Mouse (Mus musculus): ENCODE measurements at regions not wholly inside any gene's neighbourhood (a gene's known extent, or its start where the extent isn't known, plus 50 kb on each side); places are given as distances from the start of the nearest gene placed in this dataset.
A peak's percentile ranks its signal among the peaks of the same experiment; 100 is the strongest.

DNA sequence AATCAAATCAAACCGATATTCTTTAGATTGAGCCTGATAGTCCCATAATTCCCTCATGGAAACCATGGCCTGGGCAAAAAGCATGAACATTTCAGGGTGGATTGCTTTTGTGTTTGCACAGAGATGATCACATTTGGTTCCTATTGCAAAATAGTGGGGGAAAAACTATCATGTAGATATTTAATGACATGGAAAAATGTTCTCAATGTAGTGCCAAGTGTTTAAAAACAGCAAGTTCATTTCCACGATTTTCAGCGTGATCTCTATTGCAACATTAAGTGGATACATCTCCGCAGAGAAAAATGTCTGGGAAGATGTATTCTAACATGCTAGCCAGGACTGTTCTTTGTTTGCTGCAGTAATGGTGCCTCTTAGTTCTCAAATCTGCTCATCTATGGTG, 235.0 kb upstream of the Stt3b start:
- DNase-seq: no peak
- intact Hi-C loops (cut with DNase I): no loop called here

DNA sequence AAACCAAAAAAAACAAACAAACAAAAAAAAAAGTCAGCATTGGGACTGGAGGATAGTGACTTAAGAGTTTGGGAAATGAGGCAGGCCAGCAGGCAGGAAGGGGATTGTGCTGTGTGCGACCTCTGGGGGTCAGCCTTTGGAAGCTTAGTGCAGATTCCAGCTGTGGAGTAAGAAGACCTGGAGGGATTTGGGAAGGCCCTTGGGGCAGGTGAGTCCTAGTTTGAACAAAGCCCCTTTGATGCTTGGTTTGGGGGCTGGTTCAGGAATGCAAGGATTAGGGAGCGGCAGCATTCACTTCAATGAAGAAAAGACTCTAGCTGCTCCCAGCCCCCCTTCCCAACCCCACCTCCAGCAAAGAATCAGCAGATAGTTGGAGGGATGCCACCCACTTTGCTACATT, 235.6 kb upstream of the Stt3b start:
- DNase-seq: no peak
- intact Hi-C loops (cut with DNase I): no loop called here

DNA sequence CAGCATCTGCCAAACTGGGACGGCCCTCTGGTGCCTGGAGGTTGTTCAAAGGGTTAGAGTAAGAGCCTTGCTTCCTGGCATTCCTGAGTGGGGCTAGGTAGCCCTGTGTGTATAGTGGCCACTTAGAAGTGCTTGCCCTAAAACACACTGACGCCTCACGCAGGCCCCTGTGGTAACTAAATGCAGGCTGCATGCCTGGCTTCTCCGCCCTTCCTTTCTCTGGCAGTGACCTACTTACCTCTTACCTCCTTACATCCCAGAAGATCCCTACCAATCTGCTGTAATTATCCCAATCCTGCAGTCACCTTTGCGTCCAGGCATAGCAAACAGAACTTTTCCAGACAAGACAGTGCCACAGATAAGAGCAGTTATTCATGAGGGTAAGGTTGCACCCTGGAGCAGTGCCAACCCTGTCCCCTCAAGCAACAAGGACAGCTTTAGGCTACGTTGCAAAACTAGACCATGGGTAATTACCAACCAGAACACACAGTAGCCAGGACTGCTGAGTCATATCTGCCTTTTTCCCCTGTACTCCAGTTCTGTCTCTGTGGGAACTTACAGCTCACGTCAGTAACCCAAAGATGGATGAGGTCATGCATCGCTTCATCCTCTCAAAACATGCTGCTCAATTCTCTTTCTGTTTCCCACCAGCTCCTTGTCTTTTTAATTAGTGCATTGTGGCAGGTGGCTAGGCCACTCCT, 237.6 kb upstream of the Stt3b start:
- DNase-seq: no peak
- intact Hi-C loops (cut with DNase I): no loop called here

DNA sequence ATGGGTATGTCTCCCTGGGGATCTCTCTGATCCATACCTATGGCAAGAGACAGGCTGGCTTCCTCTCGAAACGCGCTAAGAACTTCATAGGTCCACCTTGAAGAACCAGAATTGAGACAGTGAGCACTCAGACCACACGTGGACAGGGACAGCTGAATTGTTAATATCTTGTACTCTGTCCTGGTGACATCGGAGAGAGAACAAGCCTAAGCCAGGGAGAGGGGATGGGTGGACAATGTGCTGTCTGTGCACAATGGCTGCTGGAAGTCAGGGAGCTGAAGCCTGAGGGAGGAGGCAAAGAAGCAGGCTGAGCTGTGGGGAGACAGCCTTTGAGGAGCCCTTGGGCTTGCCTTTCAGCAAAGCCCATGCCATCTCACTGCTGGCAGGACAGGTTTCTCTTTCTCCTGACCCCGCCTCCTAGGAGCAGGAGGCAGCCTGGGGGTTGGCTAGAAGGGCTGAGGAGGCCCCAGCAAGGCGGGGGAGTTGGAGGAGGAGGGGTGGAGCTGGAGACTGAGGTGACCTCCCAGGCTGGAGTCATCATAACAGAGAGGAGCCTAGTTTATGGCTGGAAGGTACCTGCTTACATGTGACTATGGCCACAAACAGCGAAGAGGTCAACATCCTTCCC, 238.6 kb upstream of the Stt3b start:
- DNase-seq: no peak
- intact Hi-C loops (cut with DNase I): no loop called here

DNA sequence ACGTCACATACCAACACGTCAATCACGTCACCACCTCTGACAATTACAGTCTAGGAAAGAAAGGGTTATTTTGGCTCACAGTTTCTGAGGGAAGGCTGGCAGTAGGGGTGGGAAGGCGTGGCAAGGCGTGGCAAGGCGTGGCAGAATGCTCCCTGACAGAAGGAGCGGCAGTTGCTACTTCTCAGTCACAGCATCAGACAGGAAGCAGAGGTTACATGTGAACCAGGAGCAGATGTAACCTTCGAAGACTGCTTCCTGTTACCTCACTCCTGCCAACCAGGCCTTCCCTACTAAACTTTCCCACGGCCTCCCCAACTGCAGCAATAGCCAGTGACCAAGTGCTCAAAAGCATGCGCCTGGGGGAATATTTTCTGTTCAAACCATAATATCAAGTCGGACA, 240.9 kb upstream of the Stt3b start:
- intact Hi-C loops (cut with DNase I): no loop called here
- no peak for DNase-seq

DNA sequence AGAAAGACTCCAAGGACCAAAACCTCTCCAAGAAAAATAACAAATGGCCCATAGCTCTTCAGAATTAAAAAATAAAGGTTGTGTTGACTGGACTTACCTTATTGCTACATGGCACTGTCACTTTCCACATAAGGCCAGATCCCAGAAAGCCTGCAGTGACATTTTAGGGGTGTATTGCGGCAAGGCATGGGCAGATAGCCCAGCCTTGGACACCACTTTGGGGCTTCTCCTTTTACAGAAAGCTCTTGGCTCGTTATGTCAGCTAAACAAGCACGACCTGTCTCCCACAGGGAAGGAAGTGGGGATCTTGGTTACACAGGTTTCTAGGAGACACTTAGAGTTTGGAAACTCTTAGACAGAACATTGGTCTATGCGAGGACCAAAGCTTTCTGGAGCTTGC, 241.3 kb upstream of the Stt3b start:
- intact Hi-C loops (cut with DNase I): no loop called here

DNA sequence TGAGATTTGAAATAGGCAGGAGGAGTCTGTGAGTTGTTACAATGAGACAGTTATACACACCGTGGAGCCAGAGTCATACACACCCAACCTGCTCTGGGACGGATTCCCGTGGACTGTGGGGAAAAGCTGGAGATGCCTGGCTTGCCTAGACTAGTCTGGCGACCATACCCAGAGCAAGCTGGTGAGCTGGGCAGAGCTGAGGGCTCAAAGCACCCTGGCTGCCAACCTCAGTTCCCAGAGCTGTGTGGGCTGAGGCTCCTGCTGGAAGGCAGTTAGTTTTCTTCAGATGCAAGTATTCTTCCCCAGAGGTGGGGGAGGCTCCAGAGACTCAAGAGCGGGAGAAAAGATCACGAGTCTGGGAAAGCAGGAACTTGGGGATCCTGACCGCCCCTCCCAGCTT, 247.9 kb upstream of the Stt3b start:
- DNase-seq: no peak
- intact Hi-C loops (cut with DNase I): no loop called here

More for the DNA sequence above, 241.3 kb upstream of the Stt3b start:
- no peak for DNase-seq

DNA sequence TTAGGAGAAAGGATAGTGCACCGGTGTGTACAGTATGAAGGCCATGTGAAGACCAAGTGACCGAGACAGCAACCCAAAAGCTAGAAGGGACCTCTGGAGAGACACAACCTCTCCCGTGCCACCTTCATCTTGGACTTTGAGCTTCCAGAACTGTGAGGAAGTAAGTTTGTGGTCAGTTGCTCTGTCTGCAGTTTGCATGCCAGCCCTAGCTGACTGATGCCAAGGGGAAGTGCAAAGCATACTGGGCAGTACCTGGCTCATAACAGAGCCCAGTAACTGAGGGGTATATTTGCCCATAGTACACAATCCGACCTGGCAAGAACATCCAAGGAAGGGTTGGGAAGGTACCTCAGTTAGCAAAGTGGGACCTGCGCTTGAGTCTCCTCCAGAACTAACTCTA, 249.3 kb upstream of the Stt3b start:
- no peak for DNase-seq
- intact Hi-C loops (cut with DNase I): no loop called here

DNA sequence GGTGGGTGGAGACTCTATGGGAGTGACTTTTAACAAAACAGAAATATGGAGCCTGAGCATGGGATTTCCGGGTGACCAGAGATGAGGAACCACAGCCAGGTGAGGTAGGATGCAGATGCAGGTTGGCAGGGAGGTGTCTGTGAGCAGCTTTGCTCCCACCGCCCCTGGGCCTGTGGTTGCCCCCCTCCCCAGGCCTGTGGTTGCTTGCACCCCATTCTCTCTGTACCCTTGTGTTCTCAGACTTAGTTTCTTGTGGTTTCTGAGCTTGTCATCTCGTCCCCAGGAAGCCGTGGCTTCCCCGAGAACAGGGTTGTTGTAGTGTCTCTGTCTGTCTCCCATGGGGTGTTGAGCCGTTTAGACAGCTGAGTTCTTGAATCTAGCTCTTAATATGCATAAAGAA, 251.0 kb upstream of the Stt3b start:
- no peak for DNase-seq
- intact Hi-C loops (cut with DNase I): no loop called here

DNA sequence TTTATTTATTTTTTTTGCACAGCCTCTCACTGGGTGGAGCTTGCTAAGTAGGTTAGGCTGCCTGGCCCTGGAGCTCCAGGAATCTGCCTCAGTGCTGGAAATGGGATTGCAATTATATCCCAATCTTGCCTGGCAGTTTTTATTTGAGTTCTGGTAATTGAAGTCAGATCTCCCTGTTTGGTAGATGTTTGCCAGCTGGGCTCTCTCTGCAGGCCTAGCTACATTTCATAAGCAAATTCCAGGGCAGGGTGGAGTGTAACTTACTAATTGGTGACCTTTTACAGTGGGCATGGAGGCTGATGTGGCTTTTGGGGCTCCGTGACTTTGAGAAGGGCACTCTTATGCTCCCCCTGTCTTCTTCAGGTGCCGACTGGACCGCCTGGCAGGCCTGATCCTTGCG, 252.6 kb upstream of the Stt3b start:
- DNase-seq: no peak
- intact Hi-C loops (cut with DNase I): no loop called here

DNA sequence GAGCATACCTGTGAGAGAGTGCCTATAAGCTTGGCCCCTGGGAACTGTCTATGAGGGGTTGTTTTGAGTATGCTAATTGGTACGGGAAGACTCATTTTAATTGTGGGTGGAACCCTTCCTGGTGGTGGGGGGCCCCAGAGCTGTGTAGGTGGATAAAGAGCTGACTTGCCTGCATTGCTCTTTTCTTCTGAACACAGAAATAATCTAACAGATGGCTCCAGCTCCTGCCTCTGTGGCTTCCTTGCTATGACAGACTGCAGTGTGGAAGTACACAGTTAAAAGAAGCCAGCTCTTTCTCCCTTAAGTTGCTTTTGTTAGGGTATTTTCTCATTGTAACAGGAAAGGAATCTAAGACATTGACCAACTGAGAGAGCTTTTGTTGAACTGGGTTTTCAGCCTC, 254.1 kb upstream of the Stt3b start:
- intact Hi-C loops (cut with DNase I): no loop called here

DNA sequence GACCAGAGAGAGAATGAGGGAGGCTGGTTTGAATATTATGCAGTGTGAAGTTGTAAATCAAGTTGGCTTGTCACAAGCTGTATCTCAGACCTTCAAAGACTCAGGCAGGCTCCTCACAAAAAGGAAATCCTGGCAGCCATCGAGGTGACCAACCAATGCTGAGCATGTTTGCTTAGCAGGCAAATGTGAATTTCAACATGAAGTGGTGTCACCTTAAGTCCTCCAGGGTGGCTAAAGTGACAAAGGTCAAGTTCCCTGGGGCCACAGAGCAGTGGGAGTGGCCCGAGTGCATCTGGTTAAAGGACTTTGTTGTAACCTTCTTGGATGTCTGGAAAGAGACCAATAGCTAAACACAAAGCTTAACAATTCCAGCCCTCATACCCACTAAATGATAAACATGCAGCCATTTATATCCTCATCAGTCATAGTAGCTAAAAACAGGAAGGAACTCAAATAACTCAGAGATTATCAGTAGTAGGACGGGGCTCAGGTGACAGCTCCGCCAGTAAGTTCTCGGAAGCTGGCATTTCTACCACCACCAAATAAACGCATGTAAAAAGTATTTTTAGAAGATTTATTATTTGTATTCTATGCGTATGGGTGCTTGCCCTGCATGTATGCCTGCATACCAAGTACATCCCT, 258.6 kb upstream of the Stt3b start:
- DNase-seq: no peak
- intact Hi-C loops (cut with DNase I): no loop called here

More for the DNA sequence above, 254.1 kb upstream of the Stt3b start:
- no peak for DNase-seq

DNA sequence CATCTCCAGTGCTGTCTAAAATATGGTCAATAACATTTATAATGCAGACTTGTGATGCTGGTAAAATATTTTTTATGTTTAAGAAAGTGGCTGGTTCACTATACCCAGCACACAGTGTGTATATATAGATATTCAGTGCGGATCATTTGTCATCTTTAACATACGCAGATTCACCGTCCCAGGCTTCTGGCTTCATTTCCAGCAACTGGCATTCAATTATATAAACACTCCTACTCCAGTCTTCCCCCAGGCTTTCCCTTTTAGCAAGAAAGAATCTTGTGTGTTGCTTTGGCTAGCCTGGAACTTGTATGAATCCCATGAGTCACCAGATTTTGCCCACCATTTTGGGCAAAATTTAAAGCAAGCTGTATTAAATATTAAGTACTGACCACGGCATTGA, 260.8 kb upstream of the Stt3b start:
- intact Hi-C loops (cut with DNase I): no loop called here
- no peak for DNase-seq

DNA sequence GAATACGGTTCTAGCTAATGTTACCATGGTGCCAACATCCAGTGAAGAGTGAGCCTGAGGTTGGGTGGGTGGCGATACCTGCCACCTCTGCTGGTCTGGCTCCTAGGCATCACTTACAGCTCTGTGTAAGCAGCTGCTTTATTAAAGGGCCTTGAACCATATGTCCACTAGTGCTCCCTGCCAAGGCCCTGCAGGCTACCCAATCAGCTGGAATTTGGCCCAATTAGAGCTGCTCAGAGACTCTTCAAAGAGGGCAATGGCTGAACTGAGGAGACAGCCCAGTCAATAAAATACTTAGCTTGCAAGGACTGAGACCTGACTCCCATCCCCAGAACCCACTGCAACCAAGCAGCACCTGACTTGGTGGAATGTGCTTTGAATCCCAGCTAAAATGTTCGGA, 270.9 kb upstream of the Stt3b start:
- intact Hi-C loops (cut with DNase I): no loop called here

DNA sequence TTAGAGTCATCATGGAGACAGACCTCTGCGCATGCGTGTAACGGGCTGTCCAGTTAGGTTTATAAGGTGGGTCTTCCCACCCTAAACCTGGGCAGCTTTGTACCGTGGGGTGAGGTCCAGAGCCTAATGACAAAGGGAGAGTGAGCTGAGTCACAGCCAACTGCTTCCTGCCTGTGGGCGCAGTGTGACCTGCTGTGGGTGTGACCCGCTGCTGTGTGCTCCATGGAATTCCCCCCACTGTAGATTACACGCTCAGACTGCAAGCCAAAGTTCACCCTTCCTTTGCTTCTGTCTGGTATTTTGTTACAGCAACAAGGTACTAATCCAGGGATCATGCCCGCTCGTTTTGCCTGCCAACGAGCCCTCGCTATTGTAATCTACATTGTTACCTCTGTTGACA, 273.3 kb upstream of the Stt3b start:
- intact Hi-C loops (cut with DNase I): no loop called here

More for the DNA sequence above, 270.9 kb upstream of the Stt3b start:
- peak; percentile 71 for DNase-seq

DNA sequence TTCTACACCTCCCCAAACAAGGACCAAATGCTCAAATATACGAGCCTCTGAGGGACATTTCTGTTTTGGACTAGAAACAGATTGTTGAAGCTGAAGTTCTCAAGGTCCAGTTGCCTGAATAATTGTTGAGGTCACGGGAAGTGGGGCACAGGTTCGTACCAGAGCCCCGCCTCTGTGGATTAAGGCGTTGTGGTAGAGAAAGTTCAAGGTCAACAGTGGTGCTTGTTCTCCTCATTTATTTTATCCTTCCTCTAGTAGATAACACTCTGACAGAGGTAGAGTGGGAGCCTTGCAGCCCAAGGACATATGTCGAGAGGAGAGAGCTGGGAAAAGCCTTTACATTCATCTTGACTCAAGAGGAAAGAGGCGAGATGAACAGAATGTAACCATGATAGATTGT, 274.7 kb upstream of the Stt3b start:
- intact Hi-C loops (cut with DNase I): no loop called here
- DNase-seq: no peak

More for the DNA sequence above, 273.3 kb upstream of the Stt3b start:
- no peak for DNase-seq

DNA sequence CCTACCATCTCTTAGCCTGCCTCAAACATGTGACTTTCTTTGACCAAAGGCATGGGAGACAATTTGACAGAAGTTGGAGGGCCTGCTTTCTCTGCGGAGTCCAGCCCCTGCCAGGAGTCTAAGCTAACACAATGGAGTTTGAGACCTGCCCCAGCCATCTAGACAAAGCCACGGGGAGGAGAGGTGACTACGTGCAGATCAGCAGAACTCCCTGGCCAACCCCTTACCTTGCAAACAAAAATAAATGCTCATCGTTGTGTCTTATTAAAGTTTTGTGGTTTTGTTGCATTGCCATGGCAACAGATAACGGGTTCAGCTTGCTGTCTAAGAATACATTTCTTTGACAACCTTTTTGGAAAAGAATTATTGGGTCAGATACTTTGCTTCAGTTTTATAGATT, 282.2 kb upstream of the Stt3b start:
- no peak for DNase-seq
- intact Hi-C loops (cut with DNase I): no loop called here

DNA sequence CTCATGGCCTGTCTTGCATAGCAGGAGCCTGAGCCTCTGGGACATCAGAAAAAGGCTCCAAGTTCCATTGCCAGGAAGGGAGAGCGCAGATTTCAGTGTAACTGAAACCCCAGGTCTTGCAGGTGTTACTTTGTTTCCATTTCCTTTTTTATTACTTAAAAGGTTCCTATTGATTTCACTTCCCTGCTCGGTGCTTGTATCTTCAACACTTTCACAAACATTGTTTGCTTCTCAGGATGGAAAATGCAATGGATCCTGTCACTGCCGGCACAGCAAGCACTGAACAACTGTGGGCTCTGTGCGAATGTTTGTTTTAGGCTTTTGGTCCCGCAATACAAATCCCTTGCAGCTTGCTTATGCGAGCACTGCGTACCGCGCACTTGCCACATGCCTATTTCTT, 290.0 kb upstream of the Stt3b start:
- intact Hi-C loops (cut with DNase I): no loop called here
- DNase-seq: no peak

DNA sequence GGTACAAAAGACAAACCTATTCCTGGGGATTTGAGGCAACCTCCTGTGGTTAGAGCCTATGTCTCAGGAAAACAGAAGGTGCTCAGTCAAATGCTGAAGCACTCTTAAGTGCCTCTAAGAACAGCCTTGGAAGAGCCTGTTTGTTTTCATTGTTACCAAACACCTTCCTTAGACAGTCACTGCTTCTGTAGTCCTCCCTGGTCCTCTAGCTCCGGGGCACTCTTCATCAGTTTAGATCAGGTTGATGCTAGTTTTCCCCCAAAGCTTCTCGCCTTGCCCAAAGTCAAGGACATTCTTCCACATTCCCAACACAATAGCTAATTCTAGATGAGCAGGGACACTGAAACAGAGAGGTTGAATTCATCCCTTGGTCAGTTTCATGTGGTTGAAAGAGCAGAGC, 290.6 kb upstream of the Stt3b start:
- intact Hi-C loops (cut with DNase I): no loop called here

DNA sequence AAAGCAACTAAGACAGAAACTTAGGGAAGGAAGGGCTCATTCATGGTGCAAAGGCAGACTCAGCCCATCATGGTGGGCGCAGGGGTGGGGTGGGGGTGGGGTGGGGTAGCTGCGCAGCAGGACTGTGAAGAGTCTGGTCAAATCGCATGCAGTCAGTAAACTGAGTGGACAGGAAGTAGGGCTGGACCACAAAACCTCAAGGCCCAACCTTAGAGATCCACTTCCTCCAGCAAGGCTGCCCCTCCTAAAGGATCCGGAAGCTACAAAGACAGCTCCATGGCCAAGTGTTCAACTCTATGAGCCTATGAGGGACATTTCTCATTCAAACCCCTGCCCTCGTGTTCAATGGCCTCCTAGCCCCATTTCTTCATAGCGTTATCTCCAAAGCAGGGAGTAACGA, 292.6 kb upstream of the Stt3b start:
- DNase-seq: no peak
- intact Hi-C loops (cut with DNase I): no loop called here

More for the DNA sequence above, 290.6 kb upstream of the Stt3b start:
- DNase-seq: no peak

DNA sequence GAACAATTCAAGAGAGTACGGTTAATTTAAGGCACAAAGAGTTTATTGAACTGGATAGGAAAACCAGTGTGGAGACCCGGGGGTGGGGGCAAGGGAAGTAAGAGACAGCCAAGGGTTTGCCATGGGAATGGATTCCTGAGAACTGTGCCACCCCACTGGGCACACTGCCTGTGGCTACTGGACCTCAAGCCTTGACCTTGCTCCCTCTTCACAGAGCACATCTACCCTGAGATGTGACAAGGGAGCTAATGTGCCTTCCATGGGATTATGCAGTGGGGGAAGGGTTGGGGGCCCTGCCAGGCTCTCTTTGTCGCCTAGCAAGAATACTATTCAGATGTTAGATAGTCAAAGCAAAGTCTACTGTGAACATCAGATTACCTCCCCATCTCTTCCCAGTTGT, 294.2 kb upstream of the Stt3b start:
- peak; percentile 81 for DNase-seq
- intact Hi-C loops (cut with DNase I): no loop called here

DNA sequence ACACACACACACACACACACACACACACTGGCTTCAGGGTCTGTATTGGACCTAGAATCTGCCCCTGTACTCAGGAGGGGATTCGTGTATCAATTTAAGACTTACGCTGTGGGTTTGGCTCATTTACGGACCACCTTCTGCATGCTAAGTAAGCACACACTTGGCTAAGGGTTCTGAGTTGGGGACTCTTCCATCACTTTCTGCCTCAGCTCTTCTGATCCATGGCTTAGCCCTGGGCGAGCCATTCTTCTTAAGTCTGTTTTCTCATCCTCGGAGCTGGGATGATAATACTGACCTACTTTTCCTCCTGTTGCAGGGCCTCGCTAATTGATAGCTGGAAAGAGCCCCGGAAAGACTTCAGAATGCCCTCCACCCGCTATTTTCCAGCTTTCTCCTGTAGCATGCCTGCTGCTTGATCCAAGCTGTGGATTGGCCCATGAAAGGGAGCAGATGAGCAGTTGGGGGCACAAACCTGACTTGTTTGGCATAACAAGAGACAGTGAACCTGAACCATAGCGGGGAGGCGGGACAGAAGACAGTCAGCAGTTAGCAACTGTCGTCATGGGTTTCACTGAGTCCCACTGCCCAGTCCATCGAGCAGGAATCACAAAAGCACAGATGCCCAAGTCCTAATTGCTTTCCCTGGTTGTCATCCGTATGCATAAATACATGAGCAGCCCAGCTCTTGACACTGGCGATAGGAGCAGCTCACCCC, 294.9 kb upstream of the Stt3b start:
- intact Hi-C loops (cut with DNase I): no loop called here
- DNase-seq: peak; percentile 50

All from left cerebral cortex, postnatal 4 days (tissue).